Mouse (Mus musculus) ES-E14 (cell line): ENCODE results near the gene Nyap1.

Experiments used
- CHD2 ChIP-seq: IDR thresholded peaks from 2 replicates; pipeline ENCODE4 v1.6.1; 2014; ENCODE audit warnings: mild to moderate bottlenecking, low read depth, low read length, inconsistent platforms
- HCFC1 ChIP-seq: IDR thresholded peaks from 2 replicates; pipeline ENCODE4 v1.6.1; 2012; ENCODE audit warnings: low read length, inconsistent platforms, borderline replicate concordance; ENCODE audit not compliant: insufficient read depth
- MAFK ChIP-seq: IDR thresholded peaks from 2 replicates; pipeline ENCODE4 v1.6.1; 2014; ENCODE audit warnings: mild to moderate bottlenecking, low read depth, low read length, inconsistent platforms; ENCODE audit not compliant: insufficient read depth
- ZC3H11A ChIP-seq: IDR thresholded peaks from 2 replicates; pipeline ENCODE4 v1.6.1; 2012; ENCODE audit warnings: low read depth, mild to moderate bottlenecking, inconsistent platforms, low read length, borderline replicate concordance
- ZNF384 ChIP-seq: IDR thresholded peaks from 2 replicates; pipeline ENCODE4 v1.6.1; 2012; ENCODE audit warnings: low read depth, low read length, inconsistent platforms

- TF ChIP-seq MAFK (no peak), ZC3H11A (no peak), CHD2 (no peak), ZNF384 (no peak), HCFC1 (no peak)
These were observed 1.4 kb upstream of the Nyap1 start for GRCm38 (mm10) chr5:137742836-137743235.
